Mouse (Mus musculus): ENCODE results near the gene Samhd1.

Gene Samhd1

DNA sequence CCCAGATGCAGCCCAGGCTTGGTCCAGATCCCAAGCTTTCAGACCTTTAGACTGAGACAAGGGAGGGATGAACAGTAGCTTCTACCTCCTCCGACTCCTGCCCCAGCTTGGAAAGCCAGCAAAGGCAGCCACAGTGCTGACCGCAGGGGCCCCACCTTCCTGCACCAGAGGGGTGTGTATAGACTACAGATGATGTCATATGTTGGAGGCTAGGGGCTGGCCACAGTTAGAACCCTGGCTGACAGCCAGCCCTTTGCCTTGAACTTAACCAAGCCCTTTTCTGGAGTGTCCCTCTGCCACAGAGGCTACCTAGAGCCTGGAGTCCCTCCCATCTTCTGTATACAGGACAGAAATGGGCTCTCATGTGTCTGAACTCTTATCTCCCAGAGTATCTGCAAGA lies 63.5 kb downstream of the Samhd1 start:
- peak; percentile 88 for DNase-seq (ENCODE audit: low spot score)

DNA sequence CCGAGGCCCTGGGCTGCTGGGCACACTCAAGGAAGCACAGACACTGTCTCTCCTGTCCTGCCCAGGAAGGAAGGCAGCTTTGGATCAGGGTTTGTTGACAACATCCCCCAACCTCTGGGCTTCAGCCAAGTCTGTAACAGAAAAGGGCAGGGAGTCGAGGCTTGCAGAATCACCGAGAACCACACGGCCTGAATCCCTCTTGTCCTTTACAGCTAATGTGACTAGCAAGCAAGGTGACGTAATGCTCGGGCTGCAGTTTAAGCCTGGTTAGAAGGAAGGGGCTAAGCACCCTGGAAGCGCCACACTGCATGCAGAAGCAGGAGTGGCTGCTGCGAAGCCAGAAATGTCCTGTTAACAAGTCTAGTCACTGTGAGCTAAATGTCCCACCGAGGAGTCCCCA lies 64.7 kb downstream of the Samhd1 start:
- peak; percentile 85 for DNase-seq (ENCODE audit: low spot score)

DNA sequence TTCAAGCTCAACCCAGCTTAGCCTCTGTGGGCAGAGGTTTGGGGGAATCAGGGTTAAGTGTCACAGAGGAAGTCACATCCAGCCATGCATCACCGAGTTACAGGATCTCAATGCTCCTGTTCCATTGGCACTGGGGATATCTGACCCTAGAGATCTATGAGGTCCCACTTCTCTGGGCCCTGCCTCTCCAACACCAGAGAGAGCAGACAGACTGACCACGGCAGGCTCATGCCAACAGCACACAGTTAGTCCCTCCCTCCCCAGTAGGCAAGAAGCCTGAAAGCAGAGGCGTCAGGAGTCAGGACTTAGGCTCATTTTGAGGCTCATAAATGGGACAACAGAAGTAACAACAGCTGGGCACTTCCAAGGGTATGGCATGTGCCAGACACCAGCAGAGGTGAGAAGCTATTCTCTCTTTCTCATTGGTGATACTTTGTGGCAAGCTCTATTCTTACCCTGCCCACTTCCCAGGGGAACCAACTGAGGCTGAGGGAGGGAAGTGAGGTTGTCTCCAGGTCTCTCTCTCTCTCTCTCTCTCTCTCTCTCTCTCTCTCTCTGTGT lies 65.2 kb downstream of the Samhd1 start:
- DNase-seq (ENCODE audit: low spot score): no peak

GRCm38 (mm10) chr2:157069355-157069735 lies 65.7 kb downstream of the Samhd1 start:
- no peak for DNase-seq (ENCODE audit: low spot score)

DNA sequence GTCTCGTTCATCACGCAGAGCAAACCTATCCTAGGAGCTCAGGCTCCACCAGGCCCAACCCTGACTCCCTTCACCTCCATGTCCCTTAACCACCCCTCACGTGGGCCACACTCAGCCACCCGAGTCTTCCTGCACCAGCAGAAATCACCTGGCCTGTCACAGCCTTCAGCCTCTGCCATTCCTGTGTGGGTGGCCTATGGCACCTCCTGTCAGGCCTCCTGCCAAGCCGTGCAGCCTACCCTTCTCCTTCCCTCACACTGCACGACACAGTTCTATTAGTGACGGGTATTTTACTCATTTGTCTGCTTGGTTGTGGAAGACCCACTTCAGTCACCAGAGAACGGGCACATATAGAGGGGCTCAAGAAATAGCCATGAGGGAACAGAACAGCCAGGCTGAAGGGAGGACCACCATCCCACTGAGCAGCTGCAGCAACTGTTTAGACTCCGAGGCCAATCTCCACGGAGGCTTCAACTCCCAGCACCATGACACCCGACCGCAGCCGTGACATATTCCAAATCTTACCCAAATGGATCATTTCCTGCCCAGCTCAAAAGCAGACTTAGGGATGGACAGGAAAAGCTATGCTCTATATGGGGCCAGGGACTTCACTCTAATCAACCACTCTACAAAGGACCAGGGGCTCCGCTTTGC lies 66.2 kb downstream of the Samhd1 start:
- DNase-seq (ENCODE audit: low spot score): no peak

DNA sequence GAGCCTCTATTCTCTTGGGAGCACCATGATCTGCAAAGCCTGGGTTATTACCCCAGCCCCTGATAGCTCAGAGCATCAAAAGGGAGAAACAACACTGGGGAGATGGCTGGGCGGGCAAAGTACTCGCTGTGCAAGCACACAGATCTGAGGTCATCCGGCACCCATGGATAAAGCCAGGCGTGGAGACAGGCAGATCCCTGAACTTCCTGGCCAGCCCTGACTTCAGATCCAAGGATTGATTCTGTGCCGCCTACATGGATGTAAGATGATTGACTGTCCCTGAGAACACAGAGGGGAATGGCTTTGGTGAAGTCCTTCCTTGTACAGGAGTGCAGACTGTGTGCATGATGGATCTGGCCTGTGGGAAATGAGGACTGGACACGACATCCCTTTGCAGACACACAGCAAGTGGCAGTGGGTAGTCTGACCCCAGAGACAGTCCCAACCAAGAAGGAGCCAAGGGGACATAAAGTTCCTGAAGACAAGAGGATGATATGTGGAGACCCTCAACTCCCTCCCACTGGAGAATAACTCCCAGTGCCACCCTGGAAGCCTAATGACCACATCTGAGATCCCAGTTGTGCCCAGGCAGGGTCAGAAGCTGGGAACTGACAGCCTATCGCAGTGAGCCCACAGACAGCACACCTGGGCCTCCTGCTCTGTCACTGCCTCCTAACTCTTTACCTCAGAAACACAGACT lies 68.2 kb downstream of the Samhd1 start:
- DNase-seq (ENCODE audit: low spot score): no peak

DNA sequence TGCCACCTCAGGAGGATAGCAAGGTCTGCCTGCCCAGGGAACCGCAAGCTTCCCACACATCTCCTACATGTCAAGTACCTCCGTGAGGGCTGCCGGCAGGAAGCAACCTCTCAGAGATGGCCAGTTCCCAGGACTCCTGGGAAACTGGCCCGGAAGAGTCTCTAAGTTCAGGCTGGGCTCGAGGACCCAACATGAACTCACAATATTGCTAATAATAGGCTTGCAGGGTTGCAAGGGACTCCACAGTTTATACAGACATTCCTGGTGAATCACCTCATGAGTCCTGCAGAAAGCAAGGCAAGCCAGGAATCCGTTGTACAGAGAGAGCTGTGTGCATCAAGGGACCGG lies 69.2 kb downstream of the Samhd1 start:
- no peak for DNase-seq (ENCODE audit: low spot score)

GRCm38 (mm10) chr2:157064978-157065878 lies 69.8 kb downstream of the Samhd1 start:
- no peak for DNase-seq (ENCODE audit: low spot score)

DNA sequence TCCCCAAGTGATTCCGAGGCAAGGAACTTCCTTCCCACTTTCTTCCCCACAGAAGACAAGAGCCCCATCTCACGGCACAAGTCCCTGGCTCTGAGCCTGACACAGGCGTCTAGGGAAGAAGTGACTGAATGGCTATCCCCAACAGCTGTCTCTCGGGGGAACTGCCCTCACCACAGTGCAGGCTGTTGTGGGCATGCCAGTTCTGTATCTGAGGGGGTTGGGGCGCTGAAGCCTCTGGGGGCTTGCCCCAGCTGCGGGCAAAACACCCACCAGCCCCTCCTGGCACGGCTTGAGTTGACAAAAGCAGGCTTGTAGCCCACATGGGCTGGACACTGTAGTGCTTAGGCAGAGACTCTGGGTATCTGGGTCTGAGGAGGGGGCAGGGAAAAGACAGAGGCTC lies 70.9 kb downstream of the Samhd1 start:
- DNase-seq (ENCODE audit: low spot score): no peak

GRCm38 (mm10) chr2:157063241-157063700 lies 71.8 kb downstream of the Samhd1 start:
- DNase-seq (ENCODE audit: low spot score): no peak

GRCm38 (mm10) chr2:157060557-157061305 lies 74.3 kb downstream of the Samhd1 start:
- no peak for DNase-seq (ENCODE audit: low spot score)

DNA sequence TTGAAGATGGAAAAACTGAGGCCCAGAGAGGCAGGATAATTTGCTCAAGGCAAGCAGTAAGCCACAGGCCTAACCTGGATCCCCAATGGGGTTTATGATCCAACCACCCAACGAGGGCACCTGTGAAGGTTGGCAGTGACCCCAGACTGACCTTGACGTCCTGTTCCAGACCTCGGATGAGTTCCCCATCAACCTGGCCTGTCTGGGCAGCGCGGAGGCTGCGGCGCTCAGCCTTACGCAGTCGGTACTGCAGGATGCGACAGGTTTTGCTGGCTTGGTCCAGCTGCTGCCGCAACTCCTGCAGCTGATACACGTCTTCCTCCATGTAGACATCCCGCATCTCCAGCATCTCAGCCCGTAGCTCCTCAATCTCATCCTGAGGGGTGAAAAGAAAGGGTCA lies 75.0 kb downstream of the Samhd1 start:
- no peak for DNase-seq (ENCODE audit: low spot score)

DNA sequence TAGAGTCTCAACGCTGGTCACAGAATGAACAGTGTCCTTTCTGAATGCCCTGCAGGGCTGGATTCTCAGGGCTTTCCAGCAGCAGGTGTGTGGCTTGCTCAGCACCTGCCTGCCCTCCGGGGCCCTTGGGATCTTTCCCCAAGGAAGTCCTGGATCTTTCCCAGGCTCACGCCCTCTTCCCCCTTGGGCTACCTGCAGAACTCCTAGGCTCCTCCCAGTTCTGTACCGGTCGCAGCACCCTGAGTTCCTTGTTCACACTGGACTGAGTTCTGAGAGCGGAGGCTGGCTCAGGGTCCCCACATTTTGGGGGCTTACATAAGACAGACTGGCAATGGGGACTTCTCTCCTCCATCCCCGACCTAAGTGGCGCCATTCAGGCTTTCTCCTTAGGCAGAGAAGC lies 75.9 kb downstream of the Samhd1 start:
- no peak for DNase-seq (ENCODE audit: low spot score)

- DNase-seq (ENCODE audit: low spot score): no peak
Observed at GRCm38 (mm10) chr2:157058342-157058998, 76.6 kb downstream of the Samhd1 start.

GRCm38 (mm10) chr2:157057758-157058157 lies 77.3 kb downstream of the Samhd1 start:
- no peak for DNase-seq (ENCODE audit: low spot score)

- DNase-seq (ENCODE audit: low spot score): no peak
Observed at GRCm38 (mm10) chr2:157057186-157057585, 77.9 kb downstream of the Samhd1 start.

- DNase-seq (ENCODE audit: low spot score): no peak
Observed at GRCm38 (mm10) chr2:157055721-157056120, 79.3 kb downstream of the Samhd1 start.

DNA sequence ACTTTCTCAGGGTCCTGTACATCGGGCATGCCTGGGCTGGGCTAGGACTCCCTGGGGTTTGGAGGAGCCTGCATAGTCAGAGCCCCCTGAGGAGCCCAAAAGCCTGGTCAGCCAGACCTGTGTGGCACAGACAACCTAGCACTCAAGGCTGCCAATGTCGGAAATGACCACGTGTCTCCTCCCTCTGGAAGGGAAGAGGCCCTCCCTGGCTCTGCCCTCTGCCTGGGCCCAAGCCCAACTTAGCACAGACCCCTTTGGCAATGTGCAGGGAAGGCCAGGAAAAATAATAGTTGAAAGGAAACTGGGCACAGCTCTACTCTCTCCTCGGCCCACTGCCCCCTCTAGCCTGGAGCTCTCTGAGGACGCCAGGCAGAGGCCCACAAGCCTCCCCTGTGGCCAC lies 80.2 kb downstream of the Samhd1 start:
- DNase-seq (ENCODE audit: low spot score): no peak

DNA sequence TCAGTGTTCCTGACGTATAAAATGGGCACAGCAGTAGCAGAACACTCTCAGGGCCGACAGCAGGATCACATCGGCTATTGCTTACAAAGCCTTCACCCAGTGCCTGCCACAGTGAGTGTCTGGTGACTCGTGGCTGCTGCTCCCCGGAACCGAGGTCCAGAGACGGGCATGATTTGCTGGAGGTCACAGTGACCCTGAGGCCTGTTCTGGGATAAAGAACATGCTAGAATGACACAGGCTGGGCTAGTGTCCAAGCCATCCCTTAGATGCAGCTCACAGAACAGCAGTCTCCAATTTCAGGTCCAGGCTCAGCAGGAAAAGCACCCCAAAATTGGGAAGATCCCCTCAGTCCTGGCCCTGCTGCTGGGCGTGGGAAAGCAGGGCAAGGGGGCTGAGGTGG lies 80.8 kb downstream of the Samhd1 start:
- DNase-seq (ENCODE audit: low spot score): peak; percentile 80

- DNase-seq (ENCODE audit: low spot score): no peak
Observed at GRCm38 (mm10) chr2:157053787-157054186, 81.3 kb downstream of the Samhd1 start.

DNA sequence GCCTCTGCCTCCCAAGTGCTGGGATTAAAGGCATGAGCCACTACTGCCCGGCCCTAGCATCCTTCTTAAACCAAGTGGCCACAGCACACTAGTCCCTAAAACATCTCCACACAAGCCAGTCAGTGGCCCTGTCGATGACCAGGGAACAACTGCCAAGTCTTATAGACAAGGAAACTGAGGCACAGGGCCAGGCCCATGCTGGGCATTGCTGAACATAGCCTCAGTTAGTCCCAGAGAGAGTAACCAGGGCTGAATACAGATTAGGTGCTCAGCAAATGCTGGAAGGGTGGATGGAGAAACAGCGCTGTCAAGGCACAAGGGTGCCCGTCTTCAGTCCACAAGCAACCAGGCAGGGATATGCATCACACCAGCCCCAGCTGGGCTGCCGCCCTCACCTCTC lies 81.9 kb downstream of the Samhd1 start:
- no peak for DNase-seq (ENCODE audit: low spot score)

Measured in lung, postnatal 25 days (tissue).